Mouse (Mus musculus) frontal cortex, adult 2 months (tissue): ENCODE measurements at regions not wholly inside any gene's neighbourhood (a gene's known extent, or its start where the extent isn't known, plus 50 kb on each side); places are given as distances from the start of the nearest gene placed in this dataset.

Experiments used
- DNase-seq, 2 experiments: peaks; one replicate each; pipeline ENCODE4 v3.0.0; 2022; ENCODE audit warnings: low spot score in 1 of 2; ENCODE audit errors: extremely low spot score in 1 of 2

GRCm38 (mm10) chr9:87954941-87955340 lies 223.9 kb upstream of the Tbx18 start:
- DNase-seq, result no peak

GRCm38 (mm10) chr9:87961796-87962195 lies 230.7 kb upstream of the Tbx18 start:
- DNase-seq, result no peak

GRCm38 (mm10) chr9:87964508-87964907 lies 233.4 kb upstream of the Tbx18 start:
- no peak for DNase-seq

- no peak for DNase-seq
Measured at GRCm38 (mm10) chr9:87965103-87965780, 234.2 kb upstream of the Tbx18 start.

- no peak for DNase-seq
Measured at GRCm38 (mm10) chr9:87968190-87969082, 237.4 kb upstream of the Tbx18 start.

- DNase-seq, result no peak
Measured at GRCm38 (mm10) chr9:87970586-87970985, 239.5 kb upstream of the Tbx18 start.

GRCm38 (mm10) chr9:87971791-87972190 lies 240.7 kb upstream of the Tbx18 start:
- no peak for DNase-seq

- DNase-seq, result peak in 1 of 2 experiments; percentile 13
Measured at GRCm38 (mm10) chr9:87973531-87973930, 242.5 kb upstream of the Tbx18 start.

- no peak for DNase-seq
Measured at GRCm38 (mm10) chr9:87984910-87985309, 253.8 kb upstream of the Tbx18 start.

- DNase-seq, result no peak
Measured at GRCm38 (mm10) chr9:87985439-87985838, 254.4 kb upstream of the Tbx18 start.

- no peak for DNase-seq
Measured at GRCm38 (mm10) chr9:88005945-88006700, 275.1 kb upstream of the Tbx18 start.

GRCm38 (mm10) chr9:88023752-88024151 lies 292.7 kb upstream of the Tbx18 start:
- DNase-seq, result no peak

- no peak for DNase-seq
Measured at GRCm38 (mm10) chr9:88025936-88026335, 294.9 kb upstream of the Tbx18 start.

GRCm38 (mm10) chr9:88030509-88031148 lies 296.4 kb upstream of the Nt5e start:
- DNase-seq, result peak; percentile 3 to 33

GRCm38 (mm10) chr9:88037560-88037959 lies 289.4 kb upstream of the Nt5e start:
- DNase-seq, result no peak

GRCm38 (mm10) chr9:88049270-88049669 lies 277.7 kb upstream of the Nt5e start:
- DNase-seq, result no peak

GRCm38 (mm10) chr9:88049792-88050191 lies 277.2 kb upstream of the Nt5e start:
- no peak for DNase-seq

GRCm38 (mm10) chr9:88058551-88058950 lies 268.4 kb upstream of the Nt5e start:
- DNase-seq, result no peak

GRCm38 (mm10) chr9:88059005-88059404 lies 268.0 kb upstream of the Nt5e start:
- no peak for DNase-seq

GRCm38 (mm10) chr9:88063973-88064676 lies 262.9 kb upstream of the Nt5e start:
- no peak for DNase-seq
